Mouse (Mus musculus): ENCODE data around the gene Arl6.

DNA sequence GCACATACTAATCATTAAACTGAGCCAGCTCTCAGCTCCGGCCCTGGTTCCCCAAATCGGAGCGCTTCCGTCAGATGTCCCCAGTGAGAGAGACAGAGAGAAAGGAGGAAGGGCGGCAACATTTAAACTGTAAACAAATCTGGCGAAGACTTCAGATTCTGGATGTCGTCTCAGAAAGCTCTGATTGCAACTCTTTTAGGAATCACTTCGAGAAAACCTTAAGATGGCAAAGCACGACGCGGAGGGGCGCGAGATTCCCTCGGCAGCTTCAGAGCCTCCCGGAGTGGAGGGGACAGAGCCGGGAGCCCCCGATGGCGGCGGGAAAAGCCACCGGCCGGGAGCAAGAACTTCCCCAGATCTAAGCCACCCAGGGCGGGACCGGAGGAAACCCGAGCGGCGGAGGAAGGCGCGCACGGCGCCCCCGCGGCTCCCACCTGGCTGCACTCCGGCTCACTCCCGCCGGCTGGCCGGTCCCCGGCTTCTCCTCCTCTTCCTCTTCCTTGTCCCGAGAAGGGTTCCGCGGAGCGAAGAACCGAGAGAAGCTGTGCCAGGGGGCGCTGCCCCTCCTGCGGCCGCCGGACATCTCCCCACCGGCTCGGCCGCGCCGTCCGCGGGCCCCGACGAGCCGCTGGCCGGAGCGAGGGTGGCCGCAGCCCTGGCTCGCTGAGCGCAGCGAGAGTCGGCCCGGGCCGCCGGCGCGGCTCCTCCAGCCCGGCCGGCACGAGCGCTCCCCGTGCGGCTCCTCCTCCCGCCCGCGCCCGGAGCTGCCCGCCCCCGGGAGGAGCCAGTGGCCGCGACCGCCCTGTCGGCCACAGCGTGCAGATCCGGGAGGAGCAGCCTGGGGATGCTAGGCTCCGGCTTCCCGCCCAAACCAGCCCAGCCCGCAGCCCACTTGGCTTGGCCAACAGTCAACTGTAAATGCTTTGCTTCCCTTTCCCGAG lies 38.6 kb downstream of the Arl6 start, which contains the start of gene Crybg3:
- TF ChIP-seq CTCF (IDR thresholded peaks at IDR 0.05; ENCODE audit: low read depth) (peak; percentile 45), EP300 (optimal IDR thresholded peaks at IDR 0.05) (no peak)
